Mouse (Mus musculus): ENCODE data around the gene Amz2.

The Amz2 gene

GRCm38 (mm10) chr11:109494890-109495770 lies 69.4 kb downstream of the Amz2 start:
- DNase-seq (ENCODE audit: low read depth, low spot score) = no peak

GRCm38 (mm10) chr11:109495771-109496474 lies 70.2 kb downstream of the Amz2 start:
- DNase-seq (ENCODE audit: low read depth, low spot score) = no peak

GRCm38 (mm10) chr11:109496475-109496993 lies 70.8 kb downstream of the Amz2 start:
- DNase-seq (ENCODE audit: low read depth, low spot score) = no peak

- DNase-seq (ENCODE audit: low read depth, low spot score) = peak; percentile 26
These were observed 71.4 kb downstream of the Amz2 start for GRCm38 (mm10) chr11:109496996-109497714.

GRCm38 (mm10) chr11:109497990-109498389 lies 72.2 kb downstream of the Amz2 start:
- DNase-seq (ENCODE audit: low read depth, low spot score) = no peak

GRCm38 (mm10) chr11:109500206-109500605 lies 74.5 kb downstream of the Amz2 start:
- no peak for DNase-seq (ENCODE audit: low read depth, low spot score)

Measured in forelimb bud, embryonic 11.5 days (tissue).